Mouse (Mus musculus) macrophage (primary cell): ENCODE data around the gene Myh14. TPM values are rescaled to one million over a fixed set of nuclear protein-coding genes. Genes with fewer than 3 reads are reported as not detected.

Experiments used
- H3K27ac ChIP-seq: fragments of 350-480 bp; formaldehyde crosslinking; 2 replicates; pipeline ENCODE4 v1.9.0; 2021
- H3K36me3 ChIP-seq: fragments of 350-480 bp; formaldehyde crosslinking; 2 replicates; pipeline ENCODE4 v1.9.0; 2021; ENCODE audit errors: inconsistent target
- H3K4me3 ChIP-seq: fragments of 350-480 bp; formaldehyde crosslinking; 2 replicates; pipeline ENCODE4 v1.9.0; 2021; ENCODE audit errors: inconsistent target
- H3K79me2 ChIP-seq: fragments of 350-480 bp; formaldehyde crosslinking; 2 replicates; pipeline ENCODE4 v1.9.0; 2021; ENCODE audit errors: inconsistent target
- WGBS: methylation state at CpG from one replicate; pipeline ENCODE4 v1.1.7; 2026; ENCODE audit warnings: inconsistent platforms; ENCODE audit not compliant: missing documents; 5-methylcytosine and 5-hydroxymethylcytosine counted together
- polyA plus RNA-seq: library from polyadenylated mRNA; stranded (reverse); fragments of 250-400 nt; gene quantifications from 3 replicates; pipeline ENCODE4 v1.2.4, GENCODE M21; 2018; ENCODE audit warnings: inconsistent platforms

The Myh14 gene
- polyA plus RNA-seq, 1 experiment from 2014 or later: not detected

DNA sequence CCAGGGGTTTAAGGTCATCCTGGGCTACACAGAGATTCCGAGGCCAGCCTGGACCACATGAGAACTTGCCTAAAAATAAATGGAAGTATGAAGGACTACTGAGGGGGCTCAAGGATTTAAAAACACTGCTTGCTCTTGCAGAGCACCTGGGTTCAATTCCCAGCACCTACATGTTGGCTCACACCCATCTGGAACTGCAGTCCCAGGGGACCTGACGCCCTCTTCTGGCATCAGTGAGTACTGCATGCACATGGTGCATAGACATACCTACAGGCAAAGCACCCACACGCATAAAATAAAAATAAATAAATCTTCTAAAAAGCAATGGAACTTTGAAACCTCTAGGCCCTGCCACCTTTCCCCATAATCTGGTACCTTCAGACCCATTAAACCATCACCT lies 18.2 kb upstream of the Myh14 start:
- Histone ChIP-seq H3K4me3 (no peak overlapping the region), H3K27ac (no peak overlapping the region), H3K36me3 (no peaks in the 10 kb centered on the region), H3K79me2 (no peaks in the 10 kb centered on the region)
- WGBS: 85% methylated on average over 3 of the region's 3 CpGs

DNA sequence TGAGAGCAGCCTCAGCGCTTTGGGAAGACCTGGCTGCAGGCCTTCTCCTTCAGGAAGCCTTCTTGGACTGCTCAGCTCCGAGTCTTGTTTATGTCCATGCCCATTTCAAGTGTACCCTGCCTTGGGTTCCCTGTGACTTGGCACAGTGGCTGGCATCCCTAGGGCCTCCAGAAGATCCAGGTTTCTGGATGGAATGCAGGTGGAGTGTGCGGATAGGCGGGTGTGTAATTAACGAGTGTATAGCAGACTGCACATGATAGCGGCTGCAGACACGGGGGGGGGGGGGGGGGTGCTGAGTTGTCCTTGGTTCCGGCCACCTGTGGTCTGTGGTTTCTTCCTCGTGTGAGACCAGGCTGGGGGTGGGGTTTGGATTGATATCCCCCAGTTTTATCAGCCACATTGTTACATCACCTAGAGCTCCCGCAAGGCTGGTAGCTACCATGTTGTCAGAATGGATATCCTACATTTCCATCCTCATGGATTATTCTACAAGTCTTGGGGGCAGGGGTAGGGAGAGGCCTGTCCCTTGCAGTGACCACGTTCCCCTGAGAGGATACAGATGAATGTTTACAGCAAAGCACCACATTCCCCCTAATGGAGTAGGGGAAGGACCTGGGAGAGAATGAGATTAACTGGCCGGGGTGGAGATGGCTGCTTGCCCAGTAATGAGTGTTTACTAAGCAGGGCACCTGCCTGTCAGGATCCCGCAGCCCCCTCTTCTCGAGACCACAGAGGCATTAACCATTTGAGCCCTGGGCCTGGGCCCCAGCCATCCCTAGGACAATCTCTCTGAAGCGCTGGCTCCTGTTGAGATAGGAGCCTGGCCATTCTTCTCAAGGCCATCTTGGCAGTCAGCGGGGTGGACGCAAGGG lies 15.1 kb upstream of the Myh14 start:
- WGBS: 17% methylated on average over 17 of the region's 17 CpGs
- Histone ChIP-seq H3K4me3 (no peak overlapping the region), H3K79me2 (no peaks in the 10 kb centered on the region), H3K27ac (no peak overlapping the region), H3K36me3 (no peaks in the 10 kb centered on the region)

DNA sequence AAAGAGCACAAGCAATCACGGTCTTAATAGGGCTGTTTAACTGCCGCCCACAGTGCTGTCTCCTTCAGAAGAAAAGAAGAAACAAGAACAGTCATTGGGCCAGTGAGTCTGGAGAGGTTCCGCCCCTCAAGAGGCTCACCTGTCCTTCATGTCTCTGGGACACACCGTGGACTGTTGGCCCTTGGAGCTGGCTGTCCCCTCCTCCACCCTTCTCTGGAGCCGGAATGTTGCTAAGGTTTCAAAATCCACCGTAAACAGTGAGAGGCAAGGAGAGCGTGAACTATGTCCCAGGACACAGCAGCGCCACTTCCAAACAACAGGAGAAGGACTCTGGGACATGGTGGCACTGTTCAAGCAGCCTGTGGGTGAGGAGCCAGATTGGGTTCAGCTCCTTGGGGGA lies 13.0 kb upstream of the Myh14 start:
- Histone ChIP-seq H3K4me3 (no peak overlapping the region), H3K79me2 (no peaks in the 10 kb centered on the region), H3K27ac (no peak overlapping the region), H3K36me3 (no peaks in the 10 kb centered on the region)
- WGBS: 94% methylated on average over 8 of the region's 8 CpGs

DNA sequence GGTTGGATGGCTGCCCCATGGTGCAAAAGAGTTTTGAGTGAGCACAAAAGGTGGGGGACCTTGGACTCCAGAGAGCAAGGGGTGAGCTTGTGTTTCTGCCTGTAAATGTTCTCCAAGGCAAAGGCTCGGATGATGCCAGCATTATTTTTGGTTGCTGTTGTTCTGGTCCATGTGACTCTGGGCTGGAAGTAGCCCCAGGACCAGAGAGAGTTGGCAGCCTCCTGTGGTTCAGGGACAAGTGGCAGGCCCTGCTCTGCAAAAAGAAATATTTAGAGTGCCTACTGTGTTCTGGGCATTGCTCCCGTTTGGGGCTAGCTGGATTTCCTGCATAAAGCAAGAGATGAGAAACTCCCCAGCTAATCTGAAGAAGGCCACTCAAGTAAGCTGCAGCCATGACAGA lies 6.0 kb upstream of the Myh14 start:
- WGBS: 48% methylated on average over 2 of the region's 2 CpGs
- Histone ChIP-seq H3K79me2 (no peaks in the 10 kb centered on the region), H3K4me3 (no peak overlapping the region), H3K27ac (no peak overlapping the region), H3K36me3 (no peaks in the 10 kb centered on the region)

DNA sequence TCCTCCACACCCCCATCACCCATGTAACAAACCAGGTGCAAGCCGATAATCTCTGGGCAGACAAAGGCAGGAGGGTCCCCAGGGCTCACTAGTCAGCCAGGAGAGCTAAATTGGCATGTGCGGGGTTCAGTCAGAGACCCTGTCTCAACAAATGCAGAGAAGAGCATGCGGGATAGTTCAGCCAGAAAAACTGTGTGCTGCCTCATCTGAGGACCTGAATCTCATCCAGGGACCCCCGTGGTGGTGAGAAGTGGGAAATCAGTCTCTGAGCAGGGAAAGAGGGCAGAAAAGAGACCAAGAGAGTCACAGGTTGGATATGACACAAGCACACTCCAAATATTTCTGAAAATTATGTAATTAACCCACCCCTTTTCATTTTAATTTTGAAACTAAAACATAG lies 5.5 kb upstream of the Myh14 start:
- Histone ChIP-seq H3K27ac (no peak overlapping the region), H3K4me3 (no peak overlapping the region), H3K79me2 (no peaks in the 10 kb centered on the region), H3K36me3 (no peaks in the 10 kb centered on the region)
- 76% methylated on average over 4 of the region's 4 CpGs for WGBS

DNA sequence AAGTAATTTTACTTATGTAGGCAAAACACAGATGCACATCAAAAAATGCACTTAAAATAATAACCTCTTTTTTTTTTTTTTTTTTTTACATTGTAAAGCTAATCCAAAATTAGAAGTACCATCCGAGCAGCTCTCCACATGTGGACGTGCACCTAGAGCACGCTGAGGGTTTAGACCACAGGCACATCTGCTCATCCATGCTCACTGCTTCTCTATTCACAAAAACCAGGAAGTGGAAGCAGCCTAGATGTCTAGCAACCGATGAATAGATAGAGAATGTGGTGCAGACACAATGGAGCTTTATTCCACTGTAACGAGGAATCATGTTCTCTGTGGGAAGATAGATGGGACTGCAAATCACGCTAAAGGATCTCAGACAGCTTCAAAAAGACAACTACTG lies 4.5 kb upstream of the Myh14 start:
- H3K79me2 ChIP-seq: no peaks in the 10 kb centered on the region
- no peak overlapping the region for H3K4me3 ChIP-seq
- H3K27ac ChIP-seq: no peak overlapping the region
- H3K36me3 ChIP-seq: no peaks in the 10 kb centered on the region
- WGBS: 27% methylated on average over 6 of the region's 6 CpGs

DNA sequence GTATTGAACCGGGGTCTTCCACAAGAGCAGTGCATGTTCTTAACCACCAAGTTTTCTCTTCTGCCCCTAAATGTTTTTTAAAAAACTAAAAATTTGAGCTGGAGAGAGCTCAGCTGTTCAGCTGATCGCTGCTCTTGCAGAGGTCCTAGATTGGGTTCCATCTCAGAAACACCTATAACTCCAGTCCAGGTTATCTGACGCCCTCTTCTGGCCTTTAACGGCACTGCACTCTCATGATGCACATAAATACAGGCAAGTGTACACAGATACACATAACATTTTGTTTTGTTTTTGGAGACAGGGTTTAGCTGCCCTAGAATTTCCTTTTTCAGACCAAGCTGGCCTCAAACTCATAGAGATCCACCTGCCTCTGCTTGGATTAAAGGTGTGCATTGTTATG lies 3.9 kb upstream of the Myh14 start:
- H3K36me3 ChIP-seq: no peaks in the 10 kb centered on the region
- WGBS: 79% methylated on average over 4 of the region's 4 CpGs
- no peak overlapping the region for H3K27ac ChIP-seq
- H3K79me2 ChIP-seq: no peaks in the 10 kb centered on the region
- H3K4me3 ChIP-seq: no peak overlapping the region

DNA sequence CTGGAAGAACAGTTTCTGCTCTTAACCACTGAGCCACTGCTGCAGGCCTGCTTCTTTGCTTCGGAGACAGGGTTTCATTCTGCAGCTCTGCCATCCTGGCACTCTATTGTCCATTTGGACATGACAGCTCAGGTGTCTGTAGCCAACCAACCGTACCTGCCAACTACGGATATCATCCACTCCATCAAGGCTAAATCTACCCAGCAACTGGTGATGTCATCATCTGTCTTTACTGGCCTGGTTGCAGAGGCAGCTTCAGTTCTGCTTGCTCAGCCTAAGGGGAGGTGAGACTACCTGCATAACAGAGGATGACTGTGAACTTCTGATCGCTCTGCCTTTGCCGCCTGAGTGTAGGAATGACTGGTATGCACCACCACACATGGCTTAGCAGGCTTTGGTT lies 1.6 kb upstream of the Myh14 start:
- Histone ChIP-seq H3K36me3 (no peaks in the 10 kb centered on the region), H3K27ac (no peak overlapping the region), H3K4me3 (no peak overlapping the region), H3K79me2 (no peaks in the 10 kb centered on the region)
- WGBS: 88% methylated on average over 5 of the region's 5 CpGs

DNA sequence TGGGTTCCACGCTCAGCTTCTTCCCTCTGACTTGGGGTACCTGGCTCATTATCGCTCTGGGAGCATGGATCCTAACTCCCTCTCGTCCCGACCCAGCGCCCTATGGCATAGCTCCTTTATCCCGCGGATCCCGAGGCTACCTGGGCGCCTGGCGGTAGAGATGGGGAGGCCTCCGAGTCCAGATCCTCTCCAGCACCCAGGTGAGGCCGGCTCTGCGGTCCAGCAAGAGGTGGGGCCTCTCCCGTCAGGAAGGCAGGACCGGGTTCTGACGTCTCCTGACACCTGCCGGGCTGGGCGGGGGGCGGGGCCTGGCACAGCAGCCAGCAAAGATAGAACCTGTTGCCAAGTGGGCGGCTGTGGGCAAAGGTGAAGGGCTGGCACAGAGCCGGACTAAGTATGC lies 1.5 kb downstream of the Myh14 start:
- Histone ChIP-seq H3K27ac (no peak overlapping the region), H3K79me2 (no peaks in the 10 kb centered on the region), H3K36me3 (no peaks in the 10 kb centered on the region), H3K4me3 (no peak overlapping the region)
- 31% methylated on average over 21 of the region's 21 CpGs for WGBS

DNA sequence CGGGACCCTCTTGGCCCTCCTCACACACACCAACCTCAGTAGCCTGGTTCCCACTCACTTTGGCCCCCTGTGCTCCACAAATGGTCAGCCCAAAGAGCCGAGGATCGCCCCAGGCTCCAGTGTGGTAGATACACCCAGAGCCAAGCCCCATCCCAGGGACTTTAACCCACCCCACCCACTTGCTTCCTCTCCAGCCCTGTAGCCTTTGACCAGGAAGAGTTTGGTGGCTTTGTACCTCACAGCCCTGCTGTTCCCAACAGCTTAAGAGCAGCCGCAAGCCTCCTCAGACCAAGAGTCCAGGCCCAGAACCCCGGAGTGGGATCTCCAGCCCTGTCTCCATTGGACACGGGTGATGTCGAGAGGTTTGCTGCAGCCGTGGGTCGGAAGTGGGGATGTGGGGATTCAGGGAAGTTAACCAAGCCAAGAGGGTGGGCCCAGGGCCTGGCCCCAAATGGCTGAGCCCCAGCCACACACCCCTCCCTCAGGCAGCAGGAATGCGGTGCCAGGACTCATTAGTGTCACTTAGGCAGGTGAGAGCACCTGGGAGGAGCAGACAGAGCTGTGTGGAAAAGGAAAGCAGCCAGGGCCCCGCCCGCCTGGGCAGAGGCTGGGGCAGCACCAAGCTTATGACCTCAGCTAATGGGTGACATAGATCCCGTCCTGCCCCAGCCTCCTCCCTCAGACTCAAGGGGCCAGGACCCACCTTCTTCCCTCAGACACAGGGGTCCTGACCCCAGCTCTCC lies 2.5 kb downstream of the Myh14 start:
- Histone ChIP-seq H3K4me3 (no peak overlapping the region), H3K79me2 (no peaks in the 10 kb centered on the region), H3K27ac (no peak overlapping the region), H3K36me3 (no peaks in the 10 kb centered on the region)
- 86% methylated on average over 10 of the region's 13 CpGs for WGBS

DNA sequence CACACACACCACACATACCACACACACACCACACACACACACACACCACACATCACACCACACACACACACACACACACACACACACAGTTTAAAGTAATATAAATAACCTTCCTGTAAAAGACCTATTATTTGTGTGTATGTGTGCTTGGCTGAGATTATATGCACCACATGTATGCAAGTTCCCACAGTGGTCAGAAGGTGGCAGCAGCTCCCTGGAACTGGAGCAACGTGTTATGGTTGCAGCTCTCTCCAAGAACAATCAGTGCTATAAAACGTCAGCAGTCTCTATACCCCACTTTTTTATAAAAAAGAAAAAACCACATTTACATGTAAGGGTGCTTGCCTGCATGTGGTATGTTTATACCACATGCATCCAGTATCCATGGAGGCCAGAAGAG lies 4.2 kb downstream of the Myh14 start:
- Histone ChIP-seq H3K27ac (no peak overlapping the region), H3K4me3 (no peak overlapping the region), H3K79me2 (no peaks in the 10 kb centered on the region), H3K36me3 (no peaks in the 10 kb centered on the region)
- 84% methylated on average over 2 of the region's 2 CpGs for WGBS

DNA sequence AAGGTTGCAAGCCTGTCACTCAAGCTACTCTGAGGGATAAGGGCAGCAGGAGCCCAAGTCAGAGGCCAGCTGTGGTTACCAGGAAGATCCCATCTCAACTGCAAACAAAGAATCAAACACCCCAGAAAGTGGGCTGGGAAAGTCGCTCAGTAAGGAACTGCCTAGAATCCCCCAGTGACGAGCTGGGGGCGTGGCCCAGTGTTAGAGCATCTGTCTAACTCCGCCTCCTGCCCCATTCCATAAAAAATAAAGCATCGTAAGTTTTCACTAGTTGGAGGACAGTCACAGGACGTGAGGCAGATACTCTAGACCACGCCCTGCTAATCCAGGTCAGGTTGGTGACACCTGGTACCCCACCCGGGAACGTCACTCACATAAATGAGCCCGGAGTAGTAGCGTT lies 5.9 kb downstream of the Myh14 start:
- WGBS: 85% methylated on average over 11 of the region's 11 CpGs
- no peaks in the 10 kb centered on the region for H3K36me3 ChIP-seq
- no peak overlapping the region for H3K4me3 ChIP-seq
- no peaks in the 10 kb centered on the region for H3K79me2 ChIP-seq
- H3K27ac ChIP-seq: no peak overlapping the region

DNA sequence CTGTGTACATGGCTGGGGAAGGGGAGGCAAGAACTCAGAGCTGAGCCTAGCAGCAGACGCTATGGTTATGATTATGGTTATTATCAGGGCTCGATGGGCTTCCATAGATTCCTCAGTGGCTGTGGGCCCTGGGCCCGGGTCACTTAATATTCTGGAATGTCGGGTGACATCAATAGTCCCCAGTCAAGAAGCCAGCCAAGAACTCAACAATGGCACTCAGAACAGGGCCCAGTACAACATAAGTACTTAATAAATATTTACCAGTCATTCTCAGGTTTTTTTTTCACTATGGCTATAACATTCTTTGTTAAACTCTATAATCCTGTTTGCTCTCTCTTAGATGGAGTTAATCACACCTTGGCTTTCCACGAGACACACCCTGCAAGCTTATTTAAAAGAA lies 7.1 kb downstream of the Myh14 start:
- 90% methylated on average over 5 of the region's 5 CpGs for WGBS
- H3K79me2 ChIP-seq: no peaks in the 10 kb centered on the region
- no peaks in the 10 kb centered on the region for H3K36me3 ChIP-seq
- H3K27ac ChIP-seq: no peak overlapping the region
- H3K4me3 ChIP-seq: no peak overlapping the region

DNA sequence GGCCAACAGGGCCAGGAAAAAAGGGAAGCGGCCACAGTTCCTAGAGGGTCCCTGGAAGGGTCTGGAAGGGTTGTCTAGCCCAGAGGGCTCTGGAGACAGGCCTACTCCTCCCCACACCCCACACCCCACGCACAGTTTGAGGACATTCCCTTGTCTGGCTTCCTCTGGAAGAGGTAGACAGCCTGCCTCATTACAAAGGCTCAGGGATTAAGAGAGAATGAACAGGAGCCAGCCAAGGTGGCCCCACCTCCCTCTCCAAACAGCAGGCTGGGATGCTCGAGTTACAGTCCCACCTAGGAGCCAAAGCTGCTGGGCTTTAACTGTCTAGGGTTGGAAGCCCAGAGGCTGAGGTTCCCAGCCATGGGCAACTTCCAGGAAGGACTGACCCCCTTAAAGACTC lies 8.1 kb downstream of the Myh14 start:
- Histone ChIP-seq H3K27ac (no peak overlapping the region), H3K36me3 (no peaks in the 10 kb centered on the region)
- WGBS: 40% methylated on average over 3 of the region's 3 CpGs

DNA sequence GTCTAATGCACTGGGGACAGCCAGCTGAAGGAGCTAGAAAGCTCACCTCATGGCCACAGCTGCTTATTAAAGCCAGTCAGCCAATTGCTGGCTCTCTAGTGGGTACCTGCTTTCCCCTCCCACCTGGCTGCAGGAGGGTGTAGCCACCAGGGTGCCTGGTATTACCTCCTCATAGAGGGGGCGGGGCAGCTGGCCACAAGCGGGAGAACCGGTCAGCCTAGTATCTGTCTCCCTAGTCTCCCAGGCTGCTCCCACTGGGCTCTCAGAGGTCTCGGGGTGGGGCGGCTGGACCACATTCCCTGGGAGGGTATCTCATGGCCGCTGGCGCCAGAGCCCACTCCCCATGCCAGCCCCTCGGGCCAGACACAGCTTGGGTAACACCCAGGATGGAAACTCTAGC lies 8.5 kb downstream of the Myh14 start:
- Histone ChIP-seq H3K27ac (no peak overlapping the region), H3K4me3 (no peak overlapping the region), H3K79me2 (no peaks in the 10 kb centered on the region), H3K36me3 (no peaks in the 10 kb centered on the region)
- 60% methylated on average over 8 of the region's 8 CpGs for WGBS

More for the DNA sequence above, 8.1 kb downstream of the Myh14 start:
- Histone ChIP-seq H3K4me3 (no peak overlapping the region), H3K79me2 (no peaks in the 10 kb centered on the region)
